Mouse (Mus musculus): ENCODE measurements around the gene Comp. TPM values are rescaled to one million over a fixed set of nuclear protein-coding genes. Genes with fewer than 3 reads are reported as not detected.

Comp gene
- total RNA-seq (2021) = 1 to 10 TPM; 5.1 to 5.4 TPM
- polyA plus RNA-seq (2012; rRNA removed) = 11.5 and 17.4 TPM in 2 replicates
- long read RNA-seq, partial matches to known transcripts = 0 of 4 reads
- long read RNA-seq, other reads (novel, unspliced or antisense) = 0 of 4 reads

GRCm38 (mm10) chr8:70373397-70374317 is at the start of gene Comp:
TSS of gene Comp (plus strand) at chr8:70373558.
- peaks cover 20% of the 10 kb centered on the region for H3K27me3 ChIP-seq (ENCODE audit: control insufficient read depth, insufficient read depth, low read length)
- DNase-seq = no peak
- H3K4me1 ChIP-seq (ENCODE audit: control insufficient read depth, insufficient read depth, low read length) = no peaks in the 10 kb centered on the region
- TF ChIP-seq CTCF (IDR thresholded peaks at IDR 0.05) (no peak), EP300 (IDR thresholded peaks at IDR 0.05; ENCODE audit: insufficient read depth, low read depth, low read length) (no peak), POLR2A (IDR thresholded peaks at IDR 0.05; ENCODE audit: insufficient read depth, low read depth, low read length) (no peak)
- no peaks in the 10 kb centered on the region for H3K36me3 ChIP-seq (ENCODE audit: control insufficient read depth, insufficient read depth, low read length)
- intact Hi-C loops (cut with DNase I) = no loop called here
- H3K4me3 ChIP-seq = peak within 1 kb of the TSS; percentile 22; the same call in 1 of the 2 replicates
- 8% methylated on average over 47 of the region's 47 CpGs for WGBS
- no peak within 1 kb of the TSS for H3K9ac ChIP-seq (ENCODE audit: low read depth, low read length)
- H3K27ac ChIP-seq = no peak within 1 kb of the TSS
- no peaks in the 10 kb centered on the region for H3K79me2 ChIP-seq (replicated peaks; ENCODE audit: control insufficient read depth, insufficient read depth, low read length)

GRCm38 (mm10) chr8:70323716-70324115 is 49.6 kb upstream of the Comp start:
- intact Hi-C loops (cut with DNase I) = no loop called here
- TF ChIP-seq POLR2A (IDR thresholded peaks at IDR 0.05; ENCODE audit: insufficient read depth, low read depth, low read length) = no peak
- no peak for TF ChIP-seq EP300 (IDR thresholded peaks at IDR 0.05; ENCODE audit: insufficient read depth, low read depth, low read length)
- 0 out of 2 replicates have a peak, but pooled peaks have one; percentile 8 for TF ChIP-seq CTCF (IDR thresholded peaks at IDR 0.05)
- Histone ChIP-seq H3K27ac (no peak overlapping the region), H3K4me1 (ENCODE audit: control insufficient read depth, insufficient read depth, low read length) (no peaks in the 10 kb centered on the region), H3K36me3 (ENCODE audit: control insufficient read depth, insufficient read depth, low read length) (no peaks in the 10 kb centered on the region), H3K9ac (ENCODE audit: low read depth, low read length) (no peak overlapping the region), H3K79me2 (replicated peaks; ENCODE audit: control insufficient read depth, insufficient read depth, low read length) (no peaks in the 10 kb centered on the region), H3K4me3 (no peak overlapping the region), H3K27me3 (ENCODE audit: control insufficient read depth, insufficient read depth, low read length) (no peaks in the 10 kb centered on the region)
- 93% methylated on average over 3 of the region's 3 CpGs for WGBS
- no peak for DNase-seq

DNA sequence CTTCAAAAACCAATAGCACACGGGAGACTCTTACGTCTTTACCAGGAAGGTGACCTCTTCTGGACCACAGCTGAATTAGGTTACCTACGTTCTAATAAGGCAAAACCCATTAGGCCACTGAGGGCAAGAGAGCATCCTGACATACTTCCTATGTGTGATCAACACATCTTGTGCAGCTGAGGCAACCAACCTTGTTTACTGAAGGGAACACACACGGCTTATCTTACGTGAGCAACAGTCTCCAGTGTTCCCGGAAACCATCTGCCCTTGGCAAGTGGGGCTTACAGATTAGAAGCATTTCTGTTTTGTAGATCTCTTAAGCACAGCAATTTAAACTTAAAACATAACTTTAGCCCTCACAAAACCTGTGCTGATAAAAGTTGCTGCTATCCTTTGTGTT is 45.8 kb upstream of the Comp start:
- H3K27ac ChIP-seq = no peak overlapping the region
- H3K4me1 ChIP-seq (ENCODE audit: control insufficient read depth, insufficient read depth, low read length) = no peaks in the 10 kb centered on the region
- H3K36me3 ChIP-seq (ENCODE audit: control insufficient read depth, insufficient read depth, low read length) = no peaks in the 10 kb centered on the region
- H3K27me3 ChIP-seq (ENCODE audit: control insufficient read depth, insufficient read depth, low read length) = no peaks in the 10 kb centered on the region
- no peaks in the 10 kb centered on the region for H3K79me2 ChIP-seq (replicated peaks; ENCODE audit: control insufficient read depth, insufficient read depth, low read length)
- intact Hi-C loops (cut with DNase I) = no loop called here
- no peak for DNase-seq
- H3K4me3 ChIP-seq = no peak overlapping the region
- 81% methylated on average over 6 of the region's 6 CpGs for WGBS
- no peak overlapping the region for H3K9ac ChIP-seq (ENCODE audit: low read depth, low read length)
- TF ChIP-seq EP300 (IDR thresholded peaks at IDR 0.05; ENCODE audit: insufficient read depth, low read depth, low read length) (no peak), POLR2A (IDR thresholded peaks at IDR 0.05; ENCODE audit: insufficient read depth, low read depth, low read length) (no peak), CTCF (IDR thresholded peaks at IDR 0.05) (no peak)

- H3K27ac ChIP-seq = no peak within 1 kb of the TSS
- whole genome bisulfite sequencing = 34% methylated on average over 14 of the region's 14 CpGs
- no peak within 1 kb of the TSS for H3K4me3 ChIP-seq
- H3K9ac ChIP-seq (ENCODE audit: low read depth, low read length) = no peak within 1 kb of the TSS
- no peak for DNase-seq
- no peaks in the 10 kb centered on the region for H3K27me3 ChIP-seq (ENCODE audit: control insufficient read depth, insufficient read depth, low read length)
- no peaks in the 10 kb centered on the region for H3K79me2 ChIP-seq (replicated peaks; ENCODE audit: control insufficient read depth, insufficient read depth, low read length)
- no peaks in the 10 kb centered on the region for H3K4me1 ChIP-seq (ENCODE audit: control insufficient read depth, insufficient read depth, low read length)
- intact Hi-C loops (cut with DNase I) = no loop called here
- TF ChIP-seq CTCF (IDR thresholded peaks at IDR 0.05) (no peak), EP300 (IDR thresholded peaks at IDR 0.05; ENCODE audit: insufficient read depth, low read depth, low read length) (no peak), POLR2A (IDR thresholded peaks at IDR 0.05; ENCODE audit: insufficient read depth, low read depth, low read length) (no peak)
- H3K36me3 ChIP-seq (ENCODE audit: control insufficient read depth, insufficient read depth, low read length) = no peaks in the 10 kb centered on the region
These were observed 44.1 kb upstream of the Comp start, which contains the start of gene Gdf1 for GRCm38 (mm10) chr8:70329124-70329834. TSS of gene Gdf1 (plus strand) at chr8:70329817.

DNA sequence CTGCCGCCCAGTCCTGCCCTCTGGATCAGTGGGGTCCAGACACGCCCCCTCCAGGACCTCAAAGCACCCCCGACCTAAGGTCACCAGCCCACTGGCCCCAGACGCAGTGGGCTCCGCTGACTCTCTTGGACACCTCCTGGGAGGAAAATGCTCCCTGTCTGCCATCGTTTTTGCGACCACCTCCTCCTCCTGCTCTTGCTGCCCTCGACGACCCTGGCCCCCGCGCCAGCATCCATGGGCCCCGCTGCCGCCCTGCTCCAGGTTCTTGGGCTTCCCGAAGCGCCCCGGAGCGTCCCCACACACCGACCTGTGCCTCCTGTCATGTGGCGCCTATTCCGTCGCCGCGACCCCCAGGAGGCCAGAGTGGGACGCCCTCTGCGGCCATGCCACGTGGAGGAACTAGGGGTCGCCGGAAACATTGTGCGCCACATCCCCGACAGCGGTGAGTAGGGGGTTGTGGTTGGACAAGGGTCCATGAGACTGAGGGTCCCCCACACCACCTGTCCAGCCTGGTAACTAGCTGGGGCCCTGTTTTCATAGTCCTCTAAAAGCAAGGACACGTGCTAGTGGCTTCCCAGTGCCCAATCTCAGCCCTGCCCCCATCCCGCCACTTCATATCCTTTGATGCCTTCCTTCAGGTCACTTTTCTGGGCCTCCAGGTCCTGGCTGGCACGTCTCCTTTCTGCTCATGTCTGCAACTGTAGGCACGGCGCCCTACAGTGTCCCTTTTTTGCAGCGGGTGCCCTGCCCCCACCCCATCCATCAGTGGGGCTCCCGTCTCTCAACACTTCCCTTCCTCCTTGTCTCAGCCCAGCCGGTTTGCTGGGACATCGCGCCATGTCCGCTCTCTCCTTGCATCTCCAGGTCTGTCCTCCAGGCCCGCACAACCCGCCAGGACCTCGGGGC is 43.3 kb upstream of the Comp start:
- Histone ChIP-seq H3K4me3 (no peak overlapping the region), H3K36me3 (ENCODE audit: control insufficient read depth, insufficient read depth, low read length) (no peaks in the 10 kb centered on the region), H3K79me2 (replicated peaks; ENCODE audit: control insufficient read depth, insufficient read depth, low read length) (no peaks in the 10 kb centered on the region), H3K27ac (no peak overlapping the region), H3K9ac (ENCODE audit: low read depth, low read length) (no peak overlapping the region), H3K4me1 (ENCODE audit: control insufficient read depth, insufficient read depth, low read length) (no peaks in the 10 kb centered on the region), H3K27me3 (ENCODE audit: control insufficient read depth, insufficient read depth, low read length) (no peaks in the 10 kb centered on the region)
- 25% methylated on average over 45 of the region's 45 CpGs for WGBS
- TF ChIP-seq EP300 (IDR thresholded peaks at IDR 0.05; ENCODE audit: insufficient read depth, low read depth, low read length) = no peak
- TF ChIP-seq CTCF (IDR thresholded peaks at IDR 0.05) = no peak
- TF ChIP-seq POLR2A (IDR thresholded peaks at IDR 0.05; ENCODE audit: insufficient read depth, low read depth, low read length) = no peak
- DNase-seq = no peak
- intact Hi-C loops (cut with DNase I) = no loop called here
